Mouse (Mus musculus) MN1 (cell line): Measurements from ENCODE around the gene Aanat.

Experiments used
- DNase-seq: peaks from one replicate; pipeline ENCODE4 v3.0.0-alpha.2; 2016; ENCODE audit warnings: low spot score

Gene Aanat

GRCm38 (mm10) chr11:116574982-116575381 lies 11.2 kb upstream of the Aanat start:
- DNase-seq, result peak; percentile 30

GRCm38 (mm10) chr11:116575396-116575795 lies 10.8 kb upstream of the Aanat start:
- DNase-seq, result no peak

- DNase-seq, result no peak
Observed at GRCm38 (mm10) chr11:116579280-116579679, 7.0 kb upstream of the Aanat start.

- no peak for DNase-seq
Observed at GRCm38 (mm10) chr11:116580031-116580652, 6.1 kb upstream of the Aanat start.

GRCm38 (mm10) chr11:116580711-116581375 lies 5.4 kb upstream of the Aanat start:
- DNase-seq, result peak; percentile 54

- DNase-seq, result peak; percentile 86
Observed at GRCm38 (mm10) chr11:116581376-116581814, 4.8 kb upstream of the Aanat start, which contains the start of gene Ube2o. Ube2o (minus strand) TSS chr11:116581447.

- DNase-seq, result no peak
Observed at GRCm38 (mm10) chr11:116585682-116586081, 550 bp upstream of the Aanat start.

- no peak for DNase-seq
Observed at GRCm38 (mm10) chr11:116586801-116587631, 784 bp downstream of the Aanat start.

GRCm38 (mm10) chr11:116589020-116589531 lies 2.8 kb downstream of the Aanat start:
- DNase-seq, result peak; percentile 56

GRCm38 (mm10) chr11:116589574-116589973 lies 3.3 kb downstream of the Aanat start:
- DNase-seq, result no peak

GRCm38 (mm10) chr11:116591621-116592020 lies 5.4 kb downstream of the Aanat start:
- DNase-seq, result no peak

- peak; percentile 91 for DNase-seq
Observed at GRCm38 (mm10) chr11:116592428-116592827, 6.2 kb downstream of the Aanat start.

- DNase-seq, result no peak
Observed at GRCm38 (mm10) chr11:116593345-116593744, 7.1 kb downstream of the Aanat start.

- DNase-seq, result no peak
Observed at GRCm38 (mm10) chr11:116596766-116597165, 10.5 kb downstream of the Aanat start.

- no peak for DNase-seq
Observed at GRCm38 (mm10) chr11:116598193-116598592, 12.0 kb downstream of the Aanat start.

GRCm38 (mm10) chr11:116599230-116599629 lies 13.0 kb downstream of the Aanat start:
- DNase-seq, result no peak

- no peak for DNase-seq
Observed at GRCm38 (mm10) chr11:116601166-116601565, 14.9 kb downstream of the Aanat start.

GRCm38 (mm10) chr11:116602043-116602442 lies 15.8 kb downstream of the Aanat start:
- no peak for DNase-seq

- no peak for DNase-seq
Observed at GRCm38 (mm10) chr11:116603339-116603738, 17.1 kb downstream of the Aanat start.

- DNase-seq, result no peak
Observed at GRCm38 (mm10) chr11:116604097-116604496, 17.9 kb downstream of the Aanat start.

GRCm38 (mm10) chr11:116607717-116608116 lies 21.5 kb downstream of the Aanat start:
- no peak for DNase-seq

- no peak for DNase-seq
Observed at GRCm38 (mm10) chr11:116609965-116610630, 23.9 kb downstream of the Aanat start.
